Mouse (Mus musculus) urinary bladder, postnatal 10 days (tissue): Measurements from ENCODE around the gene Idi1.
"Not testable (repeated sequence)": the region's sequence is repeated elsewhere in the genome, so short reads cannot be mapped to it uniquely, and the experiment has no call there.

Source experiments
- DNase-seq: peaks from one replicate; pipeline ENCODE4 v3.0.0; 2022; ENCODE audit warnings: low spot score

The Idi1 gene

DNA sequence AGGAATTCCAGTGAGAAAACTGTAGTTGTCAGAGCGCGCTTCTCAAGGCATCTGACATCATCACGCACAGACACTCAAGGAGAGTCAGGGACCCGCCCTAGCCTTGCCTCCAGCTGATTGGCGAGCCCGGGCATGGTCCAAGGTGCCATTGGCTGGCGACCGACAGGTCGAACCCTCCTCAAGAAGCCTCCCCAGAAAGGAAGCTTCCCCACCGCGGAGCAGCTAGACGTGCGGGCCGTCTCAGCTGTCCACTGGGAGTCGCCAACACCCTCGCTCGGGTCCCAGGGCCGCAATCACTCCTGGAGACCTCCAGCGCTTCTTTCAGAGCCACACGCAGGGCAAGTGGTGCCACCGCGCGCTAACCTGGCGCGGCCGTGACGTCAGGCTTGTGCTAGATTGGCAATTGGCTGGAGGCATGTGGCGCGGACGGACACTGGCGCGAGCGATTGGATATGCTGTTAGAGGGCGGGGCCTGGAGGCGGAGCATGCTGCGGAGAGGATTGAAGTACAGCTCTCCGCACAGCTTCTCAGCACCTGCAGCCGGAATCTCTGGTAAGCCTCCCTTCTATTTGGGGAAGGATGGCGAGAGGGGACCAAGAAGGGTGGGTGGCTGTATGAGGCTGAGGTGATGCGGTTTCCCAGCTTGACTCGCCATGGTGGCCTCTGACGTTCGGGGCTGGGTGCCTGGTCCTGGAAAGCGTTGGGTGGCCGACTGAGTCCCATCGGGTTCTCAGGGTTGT is at the start of gene Idi1:
Idi1 (plus strand) TSS at position 57 of the 740 bp plus-strand sequence.
- peak; percentile 76 for DNase-seq

GRCm38 (mm10) chr13:8838394-8838793 is 46.9 kb upstream of the Idi1 start:
- DNase-seq: no peak

DNA sequence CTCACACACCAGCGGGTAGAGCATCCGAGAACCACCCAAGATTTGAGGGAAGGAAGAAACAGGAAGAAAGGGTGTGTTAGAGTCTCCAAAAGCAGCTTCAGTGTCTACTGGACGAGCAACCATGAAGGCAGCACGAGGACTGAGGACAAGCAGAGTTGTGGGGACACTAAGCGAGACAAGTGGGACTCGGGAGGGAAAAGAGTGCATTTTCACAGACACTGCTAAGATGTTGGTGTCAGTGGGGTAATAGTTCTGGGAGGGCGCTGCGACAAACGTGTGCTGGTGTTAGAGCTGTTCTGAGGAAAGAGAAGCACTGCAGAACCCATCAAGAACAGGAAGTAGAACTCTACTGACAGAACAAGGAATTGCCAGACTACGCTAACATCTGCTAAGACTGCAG is 46.2 kb upstream of the Idi1 start:
- no peak for DNase-seq

- DNase-seq: no peak
These were observed 45.4 kb upstream of the Idi1 start for GRCm38 (mm10) chr13:8839937-8840336.

DNA sequence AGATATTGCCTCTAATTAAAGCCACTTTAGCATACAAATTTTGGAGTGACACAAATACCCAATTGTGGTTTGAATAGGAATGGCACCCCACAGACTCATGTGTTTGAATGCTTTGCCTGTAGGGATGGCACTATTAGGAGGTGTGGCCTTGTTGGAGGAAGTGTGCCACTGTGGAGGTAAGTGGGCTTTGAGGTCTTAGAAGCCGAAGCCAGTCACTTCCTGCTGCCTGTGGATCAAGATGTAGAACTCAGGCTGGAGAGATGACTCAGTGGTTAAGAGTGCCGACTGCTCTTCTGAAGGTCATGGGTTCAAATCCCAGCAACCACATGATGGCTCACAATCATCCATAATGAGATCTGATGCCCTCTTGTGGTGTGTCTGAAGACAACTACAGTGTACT is 44.4 kb upstream of the Idi1 start:
- DNase-seq: no peak

GRCm38 (mm10) chr13:8841846-8842245 is 43.5 kb upstream of the Idi1 start:
- not testable (repeated sequence) for DNase-seq

DNA sequence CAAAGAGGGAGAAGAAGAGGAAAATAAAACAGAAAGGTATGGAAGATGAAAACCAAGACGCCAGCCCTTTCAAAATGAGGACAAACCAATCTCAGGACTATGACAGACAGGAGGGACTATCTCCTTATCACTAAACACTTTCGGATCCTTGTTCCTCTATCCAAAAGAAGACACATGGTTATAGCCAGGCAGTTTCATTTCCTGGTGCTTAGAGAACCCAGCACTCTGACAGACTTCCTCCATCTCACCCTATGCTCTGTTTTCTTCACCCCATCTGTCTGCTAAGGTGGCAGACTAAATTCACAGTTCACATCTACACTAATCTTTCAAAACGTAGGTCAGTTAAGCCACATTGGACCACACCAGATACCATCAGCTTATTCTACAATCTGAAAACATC is 43.0 kb upstream of the Idi1 start:
- no peak for DNase-seq

- no peak for DNase-seq
These were observed 37.6 kb upstream of the Idi1 start for GRCm38 (mm10) chr13:8847702-8848101.

DNA sequence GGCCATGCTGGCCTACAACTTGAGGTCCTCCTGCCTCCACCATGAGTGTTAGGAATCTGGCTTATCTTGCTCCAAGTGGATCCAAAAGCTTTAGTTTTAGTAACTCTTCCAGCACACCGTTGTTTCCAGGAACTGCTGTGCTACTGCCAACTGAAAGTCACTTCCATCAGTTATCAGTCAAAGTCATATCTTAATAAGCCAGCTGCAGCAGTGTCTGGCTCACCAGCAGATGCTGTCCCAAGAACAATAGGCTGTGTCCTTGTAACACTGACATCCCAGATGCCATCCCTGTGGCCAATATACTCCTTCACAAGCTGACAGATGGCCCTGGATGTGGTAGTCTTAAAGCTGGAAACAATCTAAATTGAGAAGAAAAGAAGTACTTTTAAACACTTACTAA is 36.0 kb upstream of the Idi1 start:
- no peak for DNase-seq

DNA sequence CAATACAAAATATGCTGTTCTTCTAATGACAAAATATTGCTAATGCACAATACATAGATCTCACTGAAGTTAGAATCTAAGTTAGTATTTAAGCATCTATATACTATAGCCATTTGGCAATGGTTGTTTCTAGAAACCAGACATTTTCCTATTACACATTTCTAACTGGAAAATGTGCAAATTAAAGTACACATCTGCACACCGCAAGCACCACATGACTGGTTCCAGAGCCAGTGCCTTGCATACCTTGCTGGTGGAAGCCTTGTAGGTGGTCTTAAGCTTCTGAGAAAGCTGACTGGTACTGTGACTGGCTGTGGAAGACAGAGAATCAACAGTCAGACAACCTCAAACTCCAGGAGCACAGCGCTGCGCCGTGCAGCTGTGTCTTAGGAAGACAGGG is 31.9 kb upstream of the Idi1 start:
- DNase-seq: no peak

- no peak for DNase-seq
These were observed 30.5 kb upstream of the Idi1 start for GRCm38 (mm10) chr13:8854769-8855168.

DNA sequence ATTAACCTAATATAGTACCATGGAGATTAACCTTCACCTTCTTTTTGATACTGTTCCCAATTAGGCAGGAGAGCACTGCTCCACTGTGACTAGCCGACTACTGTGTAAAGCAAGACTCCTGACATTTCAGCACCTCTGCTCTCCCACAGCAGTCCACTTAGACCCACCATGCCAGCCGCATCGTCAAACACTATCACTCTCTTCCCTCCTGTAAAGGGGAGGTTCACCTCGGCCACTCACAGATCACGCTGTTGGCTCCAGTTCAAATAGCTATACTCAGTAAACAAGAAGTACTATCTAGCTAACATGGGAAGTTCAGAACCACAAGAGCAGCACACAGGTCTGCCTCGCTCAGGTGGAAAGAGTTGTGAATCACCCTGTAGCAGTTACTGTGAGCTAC is 26.8 kb upstream of the Idi1 start:
- DNase-seq: no peak

DNA sequence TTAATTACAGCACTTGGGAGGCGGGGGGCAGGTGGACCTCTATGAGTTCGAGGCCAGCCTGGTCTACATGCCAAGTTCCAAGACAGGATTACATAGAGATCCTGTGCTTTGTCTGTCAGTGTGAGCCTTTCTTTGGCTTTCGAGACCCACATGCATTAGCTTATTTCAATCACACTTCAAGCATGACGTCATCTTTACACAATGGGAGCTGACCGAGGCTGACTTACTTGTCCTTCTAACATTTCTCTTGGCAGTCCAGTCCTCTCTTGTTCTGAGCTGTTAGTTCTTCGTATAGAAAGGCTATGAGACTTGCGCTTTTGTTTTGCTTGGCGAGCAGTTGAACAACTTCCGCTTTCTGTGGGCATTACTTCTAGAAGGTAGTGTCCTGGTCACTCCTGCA is 24.4 kb upstream of the Idi1 start:
- DNase-seq: no peak

DNA sequence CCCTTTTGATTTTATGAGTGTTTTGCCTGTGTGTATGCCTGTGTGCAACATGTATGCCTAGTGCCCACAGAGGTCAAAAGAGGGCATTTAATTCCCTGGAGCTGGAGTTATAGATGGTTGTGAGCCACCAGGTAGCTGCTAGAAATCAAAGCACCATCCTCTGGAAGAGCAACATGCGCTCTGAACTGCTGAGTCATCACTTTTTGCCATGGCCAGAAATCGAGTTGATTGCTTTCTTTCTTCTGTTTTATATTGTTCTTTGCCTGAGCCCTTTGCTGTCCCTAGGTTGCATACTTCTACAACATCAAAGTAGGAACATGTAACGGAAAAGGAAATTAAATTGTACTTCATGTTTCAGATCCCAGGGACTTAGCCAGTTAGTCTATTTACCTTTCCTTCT is 20.3 kb upstream of the Idi1 start:
- DNase-seq: no peak

DNA sequence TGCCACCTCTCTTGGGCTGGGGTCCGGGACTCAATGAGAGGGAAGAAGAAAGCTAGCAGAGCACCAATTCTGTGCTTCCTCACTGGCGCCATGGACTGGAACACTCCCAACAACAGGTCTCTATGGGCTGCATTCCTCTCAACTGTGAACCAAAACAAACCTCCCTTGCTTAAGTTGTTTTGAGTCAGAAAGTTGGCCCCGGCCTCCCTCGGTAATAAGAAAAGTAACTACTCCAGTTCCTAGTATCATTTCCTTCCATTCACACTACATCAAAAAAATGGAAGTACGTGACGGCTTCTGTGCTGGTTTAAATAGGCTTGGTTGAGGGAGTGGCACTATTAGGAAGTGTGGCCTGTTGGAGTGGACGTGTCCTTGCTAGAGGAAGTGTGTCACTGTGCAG is 18.7 kb upstream of the Idi1 start:
- no peak for DNase-seq

DNA sequence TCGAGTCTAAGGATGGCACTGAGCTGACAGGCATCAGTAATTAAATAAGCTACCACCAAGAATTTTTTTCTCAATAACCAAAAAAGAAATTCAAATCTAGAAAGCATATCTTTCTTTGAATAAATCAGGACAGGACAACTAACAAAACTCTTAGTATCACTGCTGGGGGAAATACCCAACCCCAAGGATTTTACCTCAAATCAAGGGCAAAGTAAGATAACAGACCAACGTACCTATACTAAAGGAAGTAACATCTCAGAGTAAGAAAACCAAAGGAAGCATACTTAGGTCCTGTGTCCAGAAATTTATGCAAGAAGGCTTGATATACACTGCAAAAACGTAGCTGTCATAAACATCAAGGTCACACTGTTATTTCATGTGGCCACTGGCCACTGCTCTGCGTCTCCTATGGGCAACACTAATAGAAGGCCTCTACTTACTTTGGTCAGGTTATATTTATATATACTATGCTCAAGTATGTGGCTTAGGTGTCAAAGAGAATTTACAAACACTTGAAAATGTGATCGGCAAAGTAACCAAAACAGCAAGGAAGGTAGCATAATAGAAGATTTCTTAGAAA is 15.6 kb upstream of the Idi1 start:
- no peak for DNase-seq

DNA sequence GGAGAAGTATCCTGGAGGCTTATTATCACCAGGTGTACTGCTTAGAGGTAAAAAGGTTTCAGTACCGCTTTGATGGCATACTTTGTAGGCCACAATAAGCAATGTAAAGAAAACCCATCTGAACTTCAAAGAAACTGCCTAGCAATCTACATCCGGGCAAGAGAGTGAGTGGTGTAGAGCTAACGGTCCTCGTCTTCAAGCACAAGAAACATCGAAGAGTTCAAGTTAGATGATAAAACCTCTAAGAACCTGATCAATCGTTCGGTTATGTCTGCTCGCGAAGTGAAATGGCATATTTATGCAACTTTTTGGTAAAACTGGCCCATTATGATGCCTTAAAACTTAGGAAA is 15.2 kb upstream of the Idi1 start:
- DNase-seq: no peak

- DNase-seq: peak; percentile 48
These were observed 14.6 kb upstream of the Idi1 start for GRCm38 (mm10) chr13:8870510-8871313.

DNA sequence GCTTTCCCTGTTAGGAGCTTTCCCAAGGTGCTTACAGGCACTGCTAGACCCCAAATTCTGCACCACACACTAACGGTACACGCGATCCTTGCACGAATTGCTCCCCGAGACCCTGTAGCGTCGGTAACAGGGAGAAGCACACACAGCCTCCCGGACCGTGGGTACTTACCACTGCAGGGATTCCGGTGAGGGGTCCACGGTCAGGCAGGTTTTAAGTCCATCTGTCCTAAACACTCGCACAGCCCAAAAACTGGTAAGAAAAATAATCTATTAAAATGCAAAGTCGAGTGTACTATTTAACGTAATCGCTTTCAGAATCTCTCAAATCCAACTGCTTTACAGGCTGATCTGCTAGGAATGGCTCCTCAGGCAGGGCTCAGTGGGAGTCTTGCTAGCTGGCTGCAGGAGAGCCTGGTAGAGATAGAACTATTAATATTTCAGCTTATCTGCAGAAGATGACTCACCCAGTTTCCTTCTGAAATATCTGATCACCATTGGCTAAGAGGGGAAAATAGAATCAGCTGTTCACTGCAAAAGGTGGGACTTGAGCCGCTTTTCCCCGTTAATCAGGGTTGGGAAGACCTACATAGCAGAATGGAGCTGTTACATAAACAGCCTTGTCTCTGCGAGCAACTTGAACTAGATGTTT is 13.9 kb upstream of the Idi1 start, which contains the start of gene Wdr37:
Wdr37 (minus strand) TSS at position 596 of the 649 bp plus-strand sequence.
- DNase-seq: no peak

DNA sequence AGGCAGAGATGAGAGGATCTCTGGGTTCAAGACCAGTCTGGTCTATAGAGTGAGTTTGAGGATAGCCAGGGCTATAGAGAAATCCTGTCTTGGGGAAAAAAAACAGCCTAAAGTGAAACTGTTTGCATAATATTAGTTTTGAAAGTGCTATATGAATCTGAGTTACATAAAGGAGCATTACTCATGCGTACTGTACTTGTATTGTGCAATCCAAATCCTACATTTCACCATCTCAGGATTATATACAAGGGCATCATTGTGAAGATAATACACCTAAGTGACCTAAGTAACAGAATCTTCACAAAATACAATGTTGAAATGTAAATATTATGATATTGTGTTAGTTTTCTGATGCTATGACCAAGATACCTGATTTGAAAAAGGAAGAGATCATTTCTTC is 11.5 kb upstream of the Idi1 start:
- no peak for DNase-seq

- DNase-seq: no peak
These were observed 3.7 kb upstream of the Idi1 start for GRCm38 (mm10) chr13:8881611-8882010.

- DNase-seq: not testable (repeated sequence)
These were observed 1.4 kb upstream of the Idi1 start for GRCm38 (mm10) chr13:8883870-8884269.

DNA sequence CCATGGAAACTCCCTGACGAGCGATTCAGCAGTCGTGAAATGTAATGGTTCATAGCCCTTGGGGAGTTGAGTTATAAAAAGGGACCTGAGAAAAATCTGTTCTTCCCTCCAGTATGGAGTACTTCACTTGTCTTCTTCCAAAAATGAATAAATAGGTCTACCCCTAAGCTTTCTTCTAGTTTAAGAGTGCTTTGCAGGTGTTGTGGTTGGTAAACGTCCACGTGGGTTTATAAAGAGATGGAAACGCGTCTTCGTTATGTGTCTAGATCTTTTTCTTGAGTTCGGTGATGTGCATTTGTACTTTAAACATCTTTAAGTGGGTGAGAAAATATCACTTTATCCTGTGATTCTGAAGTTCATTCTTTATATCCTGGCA is 872 bp downstream of the Idi1 start:
- no peak for DNase-seq
